Mouse (Mus musculus) hindbrain, embryonic 15.5 days (tissue): ENCODE measurements around the gene Ccdc106. TPM values are rescaled to one million over a fixed set of nuclear protein-coding genes. Genes with fewer than 3 reads are reported as not detected.

Source experiments
- ATAC-seq: fragments of 200-750 bp; cut with Nextera tagmentation; 2 replicates; pipeline ENCODE4 v1.8.0; 2017; ENCODE audit warnings: low read depth, moderate number of reproducible peaks, moderate TSS enrichment; ENCODE audit not compliant: low FRiP score
- H3K27ac ChIP-seq: fragments of 300-500 bp; sonication (generic); replicated peaks from 2 replicates; pipeline ENCODE4 v1.5.1; 2015; ENCODE audit warnings: mild to moderate bottlenecking, inconsistent platforms
- H3K27me3 ChIP-seq: fragments of 300-500 bp; sonication (generic); 2 replicates; pipeline ENCODE4 v1.6.1; 2015; ENCODE audit warnings: control low read depth, inconsistent platforms
- H3K36me3 ChIP-seq: fragments of 300-500 bp; sonication (generic); 2 replicates; pipeline ENCODE4 v1.6.1; 2015; ENCODE audit warnings: control low read depth, inconsistent platforms
- H3K4me1 ChIP-seq: fragments of 300-500 bp; sonication (generic); replicated peaks from 2 replicates; pipeline ENCODE4 v1.6.1; 2015; ENCODE audit warnings: control low read depth, inconsistent platforms
- H3K4me2 ChIP-seq: fragments of 300-500 bp; sonication (generic); 2 replicates; pipeline ENCODE4 v1.6.1; 2015; ENCODE audit warnings: moderate library complexity, mild to moderate bottlenecking, inconsistent platforms
- H3K4me3 ChIP-seq: fragments of 300-500 bp; sonication (generic); 2 replicates; pipeline ENCODE4 v1.5.1; 2015; ENCODE audit warnings: mild to moderate bottlenecking, inconsistent platforms
- H3K9ac ChIP-seq: fragments of 300-500 bp; sonication (generic); 2 replicates; pipeline ENCODE4 v1.6.1; 2015; ENCODE audit warnings: inconsistent platforms
- H3K9me3 ChIP-seq: fragments of 300-500 bp; sonication (generic); 2 replicates; pipeline ENCODE4 v1.6.1; 2016; ENCODE audit warnings: control low read depth, inconsistent platforms
- WGBS: fragments of 180-500 bp; shearing (Covaris S2); methylation state at CpG from one replicate; pipeline ENCODE4 v1.1.7; 2015; 5-methylcytosine and 5-hydroxymethylcytosine counted together
- polyA plus RNA-seq: library from polyadenylated mRNA; unstranded; fragments of >200 nt; fragmentation: Nextera tagmentation; extraction: Ambion mirVana; gene quantifications from 2 replicates; pipeline ENCODE4 v1.2.1, GENCODE M21; 2015

Ccdc106 gene
- polyA plus RNA-seq, 1 experiment from 2014 or later = 65.2 TPM

DNA sequence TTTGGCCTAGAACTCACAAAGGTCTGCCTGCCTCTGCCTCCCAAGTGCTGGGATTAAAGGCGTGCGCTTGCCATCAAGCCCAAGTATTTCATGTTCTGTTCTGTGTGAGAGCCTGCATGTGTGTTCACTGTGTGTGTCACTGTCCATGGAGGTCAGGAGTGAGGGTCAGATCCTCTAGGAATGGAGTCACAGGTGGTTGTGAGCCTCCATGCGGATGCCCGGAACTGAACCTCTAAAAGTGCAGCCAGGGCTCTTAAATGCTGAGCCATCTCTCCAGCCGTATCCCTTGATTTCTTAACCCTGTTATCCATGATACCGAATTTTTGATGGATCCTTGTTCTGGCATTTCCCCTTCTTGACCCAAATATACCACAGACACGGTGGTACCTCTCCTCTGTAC, 16.7 kb downstream of the Ccdc106 start:
- H3K4me3 ChIP-seq = no peak overlapping the region
- ATAC-seq = no peak
- H3K27me3 ChIP-seq = no peaks in the 10 kb centered on the region
- H3K9ac ChIP-seq = no peak overlapping the region
- H3K4me1 ChIP-seq = peaks cover 21% of the 10 kb centered on the region
- peaks cover 33% of the 10 kb centered on the region for H3K36me3 ChIP-seq
- 95% methylated on average over 7 of the region's 7 CpGs for WGBS
- H3K4me2 ChIP-seq = peak overlapping the region; percentile 58
- no peaks in the 10 kb centered on the region for H3K9me3 ChIP-seq
- H3K27ac ChIP-seq = no peak overlapping the region

DNA sequence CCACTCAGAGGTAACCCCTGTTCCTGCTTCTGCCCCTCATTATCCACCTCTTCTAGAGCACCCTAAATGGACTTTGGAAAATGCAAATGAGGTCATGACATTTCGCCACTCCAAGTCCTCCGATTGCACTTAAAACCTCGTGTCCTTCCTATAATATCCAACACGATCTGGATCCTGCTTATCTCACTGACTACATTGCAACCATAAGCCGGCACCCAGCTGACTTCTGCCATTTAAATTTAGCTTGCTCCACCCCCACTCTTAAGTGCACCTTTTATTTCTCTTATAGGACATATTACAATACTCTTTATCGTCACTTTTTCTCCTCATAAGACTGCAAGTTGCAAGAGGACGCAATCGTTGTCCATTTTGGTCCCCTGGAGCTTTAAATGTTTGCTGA, 17.1 kb downstream of the Ccdc106 start:
- WGBS = 84% methylated on average over 8 of the region's 8 CpGs
- no peaks in the 10 kb centered on the region for H3K27me3 ChIP-seq
- H3K4me1 ChIP-seq = peaks cover 21% of the 10 kb centered on the region
- no peak for ATAC-seq
- H3K36me3 ChIP-seq = peaks cover 28% of the 10 kb centered on the region
- H3K9me3 ChIP-seq = no peaks in the 10 kb centered on the region
- H3K27ac ChIP-seq = peak overlapping the region; percentile 98
- H3K9ac ChIP-seq = peak overlapping the region; percentile 82; the same call in 1 of the 2 replicates
- peak overlapping the region; percentile 58 for H3K4me2 ChIP-seq
- peak overlapping the region; percentile 68 for H3K4me3 ChIP-seq

DNA sequence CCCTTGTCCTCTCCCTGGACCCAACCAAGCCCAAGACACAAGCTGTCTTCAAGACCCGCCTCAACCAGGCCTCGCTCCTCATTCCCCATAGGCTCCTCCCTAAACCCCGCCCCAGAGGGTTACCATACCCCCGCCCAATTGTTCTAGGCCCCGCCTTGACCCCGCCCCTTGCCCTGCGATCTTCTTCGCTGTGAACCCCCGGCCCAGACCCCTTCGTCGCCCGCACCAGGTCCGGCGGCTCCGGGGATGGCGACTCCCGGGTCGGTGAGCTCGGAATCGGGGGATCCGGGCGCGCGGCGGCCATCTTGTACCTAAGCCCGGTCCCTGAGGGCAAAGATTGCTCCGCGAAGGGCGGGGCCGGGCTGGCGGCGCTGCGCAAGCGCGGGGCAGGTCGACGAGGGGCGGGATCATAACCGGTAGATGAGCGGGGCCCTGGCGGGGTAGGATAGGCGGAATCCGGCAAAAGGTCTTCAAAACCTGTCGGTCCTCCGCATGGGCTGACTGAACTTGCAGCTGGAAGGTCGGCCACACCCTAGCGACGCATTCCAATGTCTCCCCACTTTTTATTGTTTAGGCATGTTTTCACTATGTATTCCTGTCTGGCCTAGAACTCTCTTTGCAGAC, 17.9 kb downstream of the Ccdc106 start, which contains the start of gene Zfp784:
Gene Zfp784, minus strand, starts transcription at position 338 of the 624 bp plus-strand sequence.
- H3K9me3 ChIP-seq = no peaks in the 10 kb centered on the region
- peak within 1 kb of the TSS; percentile 58 for H3K4me2 ChIP-seq
- H3K27me3 ChIP-seq = no peaks in the 10 kb centered on the region
- H3K9ac ChIP-seq = peak within 1 kb of the TSS; percentile 82
- peaks cover 24% of the 10 kb centered on the region for H3K36me3 ChIP-seq
- H3K27ac ChIP-seq = peak within 1 kb of the TSS; percentile 98
- ATAC-seq = peak; percentile 96
- H3K4me1 ChIP-seq = peaks cover 21% of the 10 kb centered on the region
- 0% methylated on average over 48 of the region's 48 CpGs for WGBS
- H3K4me3 ChIP-seq = peak within 1 kb of the TSS; percentile 68

DNA sequence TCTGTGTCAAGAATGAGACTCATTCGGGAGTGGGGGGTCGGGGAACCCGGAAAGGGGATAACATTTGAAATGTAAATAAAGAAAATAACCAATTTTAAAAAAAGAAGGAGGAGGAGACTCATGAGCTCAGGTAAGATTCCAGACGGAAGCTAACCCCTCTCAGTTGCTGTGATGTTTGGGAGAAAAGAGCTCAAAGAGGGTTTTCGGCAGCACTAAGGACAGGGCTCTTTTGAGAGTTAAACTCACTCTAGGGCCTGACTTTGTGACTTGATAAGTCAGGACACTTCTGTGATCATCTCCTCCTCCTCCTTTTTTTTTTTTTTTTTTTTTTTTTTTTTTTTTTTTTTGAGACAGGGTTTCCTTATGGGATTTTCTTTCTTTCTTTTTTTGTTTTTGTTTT, 18.6 kb downstream of the Ccdc106 start:
- Histone ChIP-seq H3K4me1 (peaks cover 21% of the 10 kb centered on the region), H3K27me3 (no peaks in the 10 kb centered on the region), H3K9ac (peak overlapping the region; percentile 82), H3K9me3 (no peaks in the 10 kb centered on the region), H3K27ac (peak overlapping the region; percentile 98), H3K4me3 (peak overlapping the region; percentile 68), H3K36me3 (peaks cover 18% of the 10 kb centered on the region), H3K4me2 (peak overlapping the region; percentile 58)
- ATAC-seq = no peak
- WGBS = 35% methylated on average over 5 of the region's 5 CpGs

DNA sequence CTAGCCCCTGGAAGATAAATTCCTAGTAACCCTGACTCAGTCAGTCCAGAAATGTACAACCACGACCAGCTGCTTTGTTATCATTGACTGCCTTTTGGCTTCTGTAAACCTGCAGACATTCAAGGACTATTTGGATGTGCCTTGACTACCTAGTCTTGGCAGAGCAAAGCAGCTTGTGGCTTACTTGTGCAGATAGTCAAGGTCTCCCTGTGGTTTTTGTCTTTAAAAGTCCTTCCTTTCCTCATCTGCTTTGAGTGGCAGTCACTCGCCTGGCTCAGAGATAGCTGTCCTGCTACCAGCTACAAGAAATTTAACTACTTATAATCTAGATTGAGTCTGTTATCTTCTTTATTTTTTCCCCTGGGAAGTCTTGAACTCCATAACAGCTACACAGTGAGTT, 24.6 kb downstream of the Ccdc106 start:
- Histone ChIP-seq H3K4me1 (peaks cover 1% of the 10 kb centered on the region; the same call in 1 of the 2 replicates), H3K36me3 (no peaks in the 10 kb centered on the region), H3K9ac (no peak overlapping the region), H3K4me3 (no peak overlapping the region), H3K27me3 (no peaks in the 10 kb centered on the region), H3K4me2 (no peak overlapping the region), H3K27ac (no peak overlapping the region), H3K9me3 (no peaks in the 10 kb centered on the region)
- ATAC-seq = no peak
- 76% methylated on average over 2 of the region's 2 CpGs for WGBS

DNA sequence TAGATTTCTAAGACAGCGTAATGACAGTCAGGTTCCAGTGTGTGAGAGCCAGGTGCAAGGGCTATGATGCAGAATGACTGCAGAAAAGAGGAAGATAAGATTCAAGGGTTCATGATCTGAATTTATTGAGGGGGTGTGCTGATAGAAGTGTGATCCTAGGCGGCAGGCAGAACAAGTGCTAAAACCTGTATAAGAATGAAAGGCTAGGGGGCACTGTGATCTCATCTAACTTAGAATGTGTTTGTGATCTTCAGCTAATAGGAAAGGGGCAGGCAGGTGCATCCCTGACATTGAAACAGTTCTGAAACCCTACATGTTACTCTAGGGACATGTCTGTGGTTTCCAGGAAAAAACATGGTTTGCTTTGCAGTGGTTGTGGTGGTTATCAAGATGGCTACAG, 25.8 kb downstream of the Ccdc106 start:
- H3K4me2 ChIP-seq = no peak overlapping the region
- H3K27me3 ChIP-seq = no peaks in the 10 kb centered on the region
- H3K9ac ChIP-seq = no peak overlapping the region
- 67% methylated on average over 2 of the region's 2 CpGs for WGBS
- no peak for ATAC-seq
- H3K9me3 ChIP-seq = no peaks in the 10 kb centered on the region
- peaks cover 8% of the 10 kb centered on the region for H3K4me1 ChIP-seq
- no peak overlapping the region for H3K27ac ChIP-seq
- H3K36me3 ChIP-seq = no peaks in the 10 kb centered on the region
- no peak overlapping the region for H3K4me3 ChIP-seq

DNA sequence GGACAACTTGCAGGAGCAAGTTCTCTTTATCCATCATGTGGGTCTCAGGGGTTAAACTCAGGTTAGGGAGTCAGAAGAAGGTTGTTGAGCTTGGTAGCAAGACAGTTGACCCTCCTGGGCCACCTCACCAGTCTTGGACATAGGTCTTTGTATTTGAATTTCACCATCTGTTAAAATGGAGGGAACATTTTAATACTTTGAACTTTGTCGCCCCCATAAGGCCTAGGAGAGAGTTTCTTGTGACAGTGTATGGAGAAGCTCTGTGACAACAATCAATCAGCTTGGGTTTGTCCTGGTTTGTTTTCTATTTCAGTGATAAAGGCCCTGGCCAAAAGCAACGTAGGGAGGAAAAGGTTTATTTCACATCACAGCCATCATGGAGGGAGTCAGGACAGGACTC, 27.0 kb downstream of the Ccdc106 start:
- no peak overlapping the region for H3K9ac ChIP-seq
- no peaks in the 10 kb centered on the region for H3K9me3 ChIP-seq
- 23% methylated on average over 2 of the region's 2 CpGs for WGBS
- H3K27ac ChIP-seq = no peak overlapping the region
- peaks cover 13% of the 10 kb centered on the region for H3K4me1 ChIP-seq
- no peak for ATAC-seq
- H3K36me3 ChIP-seq = no peaks in the 10 kb centered on the region
- no peak overlapping the region for H3K4me3 ChIP-seq
- H3K4me2 ChIP-seq = no peak overlapping the region
- no peaks in the 10 kb centered on the region for H3K27me3 ChIP-seq

DNA sequence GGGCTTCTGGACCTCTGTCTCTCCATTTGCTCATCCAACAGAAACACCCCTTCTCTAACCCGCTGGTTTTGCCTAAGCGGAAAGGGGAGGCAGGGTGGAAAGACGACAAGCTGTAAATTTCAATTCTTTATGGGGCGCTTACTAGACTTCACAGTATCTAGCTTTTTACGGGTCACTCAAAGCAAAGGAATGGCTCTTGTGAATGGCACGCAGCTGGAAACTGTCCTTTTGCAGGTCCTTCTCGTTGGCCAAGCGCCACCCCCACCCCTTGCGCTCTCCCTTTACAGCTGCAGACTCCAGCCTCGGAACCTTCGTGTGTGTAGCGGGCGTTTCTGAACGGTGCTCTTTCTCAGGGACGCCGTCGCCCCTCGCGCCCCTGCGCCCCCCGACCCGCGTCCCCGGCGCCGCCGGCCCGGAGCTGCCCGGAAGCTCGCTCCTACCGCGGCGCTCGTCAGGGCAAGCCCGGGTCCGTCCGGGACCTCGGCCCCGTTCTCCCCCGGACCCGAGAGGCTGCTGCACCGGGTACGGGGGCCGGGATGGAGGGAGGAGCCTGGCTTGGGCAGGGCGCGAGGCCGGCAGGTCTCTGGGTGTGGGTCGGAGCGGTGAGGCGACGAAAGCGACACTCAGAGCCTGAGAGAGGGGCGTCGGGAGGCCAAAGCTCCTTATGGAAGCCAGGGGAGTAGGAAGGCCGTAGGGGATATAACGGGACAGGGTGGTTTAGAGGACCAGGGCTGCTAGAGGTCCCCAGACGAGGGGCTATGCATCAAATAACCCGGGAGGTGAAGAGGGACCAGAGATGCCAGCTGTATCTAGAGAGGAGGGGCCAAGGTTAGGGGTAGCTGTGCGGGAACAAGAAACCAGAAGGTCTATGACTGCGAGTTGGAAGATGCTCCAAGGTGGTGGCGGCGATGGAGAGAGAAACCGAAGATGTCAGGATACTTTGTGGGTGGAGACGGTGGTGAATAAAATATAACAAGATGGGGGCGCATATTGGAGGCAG, 31.1 kb downstream of the Ccdc106 start, which contains the start of gene Zfp580:
Gene Zfp580, plus strand, starts transcription at position 346 of the 1,000 bp plus-strand sequence.
- Histone ChIP-seq H3K9ac (peak within 1 kb of the TSS; percentile 84), H3K4me2 (peak within 1 kb of the TSS; percentile 93), H3K4me3 (peak within 1 kb of the TSS; percentile 79), H3K9me3 (no peaks in the 10 kb centered on the region), H3K4me1 (peaks cover 51% of the 10 kb centered on the region), H3K27me3 (peaks cover 24% of the 10 kb centered on the region), H3K36me3 (no peaks in the 10 kb centered on the region), H3K27ac (peak within 1 kb of the TSS; percentile 92)
- peak; percentile 79 for ATAC-seq
- under 1% methylated on average over 65 of the region's 65 CpGs for WGBS

DNA sequence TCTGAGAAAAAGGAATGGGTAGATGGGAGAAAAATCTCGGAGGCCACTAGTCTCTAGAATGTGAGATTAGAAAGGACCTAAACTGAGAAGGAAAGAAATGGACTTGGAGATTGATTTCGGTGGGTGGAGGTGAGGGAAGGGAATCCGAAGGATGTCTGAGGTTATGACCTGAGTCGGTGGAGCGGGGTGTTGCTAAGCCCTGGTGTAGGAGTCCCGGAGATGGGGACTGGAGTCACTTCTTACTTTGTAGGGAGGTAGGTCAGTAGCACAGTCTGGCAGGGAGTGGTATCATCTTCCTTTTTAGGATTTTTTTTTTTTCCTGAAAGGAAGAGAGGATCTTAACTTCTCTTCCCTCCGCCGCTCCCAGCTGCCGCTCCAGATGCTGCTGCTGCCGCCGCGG, 32.1 kb downstream of the Ccdc106 start:
- Histone ChIP-seq H3K27ac (peak overlapping the region; percentile 92; the same call in 1 of the 2 replicates), H3K4me2 (peak overlapping the region; percentile 93), H3K4me3 (peak overlapping the region; percentile 79), H3K27me3 (peaks cover 24% of the 10 kb centered on the region), H3K9me3 (no peaks in the 10 kb centered on the region), H3K4me1 (peaks cover 57% of the 10 kb centered on the region), H3K9ac (peak overlapping the region; percentile 84), H3K36me3 (no peaks in the 10 kb centered on the region)
- ATAC-seq = no peak
- WGBS = 2% methylated on average over 12 of the region's 12 CpGs

DNA sequence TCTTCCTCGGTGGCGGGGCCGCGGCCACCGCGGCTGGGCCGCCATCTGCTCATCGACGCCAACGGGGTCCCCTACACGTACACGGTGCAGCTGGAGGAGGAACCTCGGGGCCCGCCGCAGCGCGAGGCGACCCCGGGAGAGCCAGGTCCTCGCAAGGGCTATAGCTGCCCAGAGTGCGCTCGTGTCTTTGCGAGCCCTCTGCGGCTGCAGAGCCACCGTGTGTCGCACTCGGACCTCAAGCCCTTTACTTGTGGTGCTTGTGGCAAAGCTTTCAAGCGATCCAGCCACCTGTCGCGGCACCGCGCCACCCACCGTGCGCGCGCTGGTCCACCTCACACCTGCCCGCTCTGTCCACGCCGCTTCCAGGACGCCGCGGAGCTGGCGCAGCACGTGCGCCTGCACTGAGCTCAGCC, 32.6 kb downstream of the Ccdc106 start:
- H3K36me3 ChIP-seq = no peaks in the 10 kb centered on the region
- peak overlapping the region; percentile 84 for H3K9ac ChIP-seq
- H3K27ac ChIP-seq = 0 out of 2 replicates have a peak overlapping the region, but pooled peaks have one; percentile 24
- H3K9me3 ChIP-seq = no peaks in the 10 kb centered on the region
- H3K4me3 ChIP-seq = peak overlapping the region; percentile 79
- 4% methylated on average over 44 of the region's 45 CpGs for WGBS
- peak overlapping the region; percentile 93 for H3K4me2 ChIP-seq
- ATAC-seq = no peak
- H3K27me3 ChIP-seq = peaks cover 28% of the 10 kb centered on the region
- H3K4me1 ChIP-seq = peaks cover 62% of the 10 kb centered on the region

DNA sequence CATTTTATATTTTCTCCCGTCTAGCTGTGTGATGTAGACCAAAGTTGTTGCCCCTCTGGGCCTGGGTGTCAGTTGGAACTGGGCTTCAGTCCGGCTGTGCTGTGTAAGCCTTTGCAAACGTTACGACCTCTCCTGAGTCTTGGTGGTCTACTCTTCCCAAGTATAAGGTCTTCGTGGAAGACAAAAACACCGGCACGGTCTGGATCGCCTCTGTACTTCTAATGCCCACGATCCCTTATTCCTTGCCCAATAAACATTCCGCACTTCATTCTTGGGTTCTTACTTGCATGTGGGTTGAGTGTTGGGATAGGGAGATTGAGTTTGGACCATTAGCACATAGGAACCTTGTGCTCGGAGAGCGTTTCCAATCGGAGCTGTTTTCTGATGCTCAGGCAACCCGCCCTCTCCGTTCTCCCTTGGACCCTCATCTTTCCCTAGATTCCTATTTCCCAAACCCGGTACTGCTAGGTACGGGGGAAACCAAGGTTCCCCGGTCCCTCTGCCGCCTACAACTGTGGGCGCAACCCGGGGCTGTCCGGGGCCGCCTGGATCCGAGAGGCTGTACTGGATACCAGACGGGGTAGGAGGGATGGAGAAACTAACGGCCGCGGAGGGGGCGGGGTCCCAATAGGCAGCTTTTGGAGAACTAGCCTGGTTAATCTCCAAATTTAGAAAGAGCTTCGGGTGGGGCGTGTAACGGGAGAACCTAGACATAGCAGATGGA, 33.3 kb downstream of the Ccdc106 start:
- Histone ChIP-seq H3K4me3 (peak overlapping the region; percentile 79), H3K4me2 (peak overlapping the region; percentile 93), H3K9ac (peak overlapping the region; percentile 84), H3K27ac (peak overlapping the region; percentile 54; the same call in 1 of the 2 replicates), H3K4me1 (peaks cover 68% of the 10 kb centered on the region), H3K9me3 (no peaks in the 10 kb centered on the region), H3K27me3 (peaks cover 28% of the 10 kb centered on the region), H3K36me3 (no peaks in the 10 kb centered on the region)
- 10% methylated on average over 32 of the region's 32 CpGs for WGBS
- no peak for ATAC-seq
